Mouse (Mus musculus): Measurements from ENCODE around the gene Nfu1.
"Not testable (repeated sequence)": the region's sequence is repeated elsewhere in the genome, so short reads cannot be mapped to it uniquely, and the experiment has no call there.

- not testable (repeated sequence) for TF ChIP-seq CTCF (IDR thresholded peaks at IDR 0.05; ENCODE audit: borderline replicate concordance, extremely low read depth, insufficient read depth, insufficient read length); POLR2A (IDR thresholded peaks at IDR 0.05; ENCODE audit: borderline replicate concordance, extremely low read depth, insufficient read depth, insufficient read length, poor library complexity, severe bottlenecking)
Observed at GRCm38 (mm10) chr6:87048712-87049111, 39.7 kb downstream of the Nfu1 start.

All from brain, embryonic 14.5 days (tissue).